Mouse (Mus musculus): Measurements from ENCODE around the gene Kptn.

Gene Kptn

DNA sequence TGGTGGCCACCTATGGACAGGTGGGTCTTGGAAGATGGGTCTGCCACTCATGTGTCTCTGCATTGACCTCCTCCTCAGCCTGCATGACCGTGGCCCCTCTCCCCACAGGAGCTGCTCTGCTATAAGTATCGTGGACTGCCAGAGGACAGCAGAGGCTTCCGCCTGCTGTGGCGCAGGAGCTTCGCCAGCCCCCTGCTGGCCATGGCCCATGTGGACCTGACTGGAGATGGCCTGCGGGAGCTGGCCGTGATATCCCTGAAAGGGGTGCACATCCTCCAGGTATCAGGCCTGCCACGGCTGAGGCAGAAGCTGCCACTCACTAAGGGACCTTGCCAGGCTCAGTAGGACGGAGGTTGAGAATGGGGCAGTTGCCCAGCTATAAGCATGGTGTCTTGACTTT is 6.1 kb downstream of the Kptn start:
- DNase-seq: no peak

- no peak for DNase-seq
Observed at GRCm38 (mm10) chr7:16128344-16128743, 8.6 kb downstream of the Kptn start.

- DNase-seq: no peak
Observed at GRCm38 (mm10) chr7:16128899-16129298, 9.2 kb downstream of the Kptn start.

DNA sequence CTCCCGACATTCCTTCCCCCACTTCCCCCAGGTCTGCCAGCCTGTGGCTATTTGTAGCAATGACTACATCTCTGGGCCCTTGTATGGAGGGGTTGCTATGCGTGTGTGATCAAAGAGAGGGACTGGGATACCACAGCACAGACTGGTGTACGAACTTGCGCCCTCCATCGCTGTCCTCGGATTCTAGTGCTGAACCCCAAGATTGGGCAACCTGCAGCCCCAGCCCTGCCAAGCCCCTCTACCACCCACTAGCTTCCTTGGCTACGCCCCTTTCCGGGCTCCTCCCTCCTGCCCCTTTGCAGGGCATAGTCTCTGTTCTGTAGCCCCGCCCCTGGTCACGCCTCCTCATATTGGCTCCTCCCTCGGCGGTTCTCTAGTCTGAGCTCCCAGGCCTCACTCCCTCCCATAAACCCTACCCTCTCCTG is 9.7 kb downstream of the Kptn start, which contains the start of gene Slc8a2:
Gene Slc8a2 (plus strand): TSS at position 406 of the 425 bp plus-strand sequence.
- peak; percentile 25 to 45 for DNase-seq

DNA sequence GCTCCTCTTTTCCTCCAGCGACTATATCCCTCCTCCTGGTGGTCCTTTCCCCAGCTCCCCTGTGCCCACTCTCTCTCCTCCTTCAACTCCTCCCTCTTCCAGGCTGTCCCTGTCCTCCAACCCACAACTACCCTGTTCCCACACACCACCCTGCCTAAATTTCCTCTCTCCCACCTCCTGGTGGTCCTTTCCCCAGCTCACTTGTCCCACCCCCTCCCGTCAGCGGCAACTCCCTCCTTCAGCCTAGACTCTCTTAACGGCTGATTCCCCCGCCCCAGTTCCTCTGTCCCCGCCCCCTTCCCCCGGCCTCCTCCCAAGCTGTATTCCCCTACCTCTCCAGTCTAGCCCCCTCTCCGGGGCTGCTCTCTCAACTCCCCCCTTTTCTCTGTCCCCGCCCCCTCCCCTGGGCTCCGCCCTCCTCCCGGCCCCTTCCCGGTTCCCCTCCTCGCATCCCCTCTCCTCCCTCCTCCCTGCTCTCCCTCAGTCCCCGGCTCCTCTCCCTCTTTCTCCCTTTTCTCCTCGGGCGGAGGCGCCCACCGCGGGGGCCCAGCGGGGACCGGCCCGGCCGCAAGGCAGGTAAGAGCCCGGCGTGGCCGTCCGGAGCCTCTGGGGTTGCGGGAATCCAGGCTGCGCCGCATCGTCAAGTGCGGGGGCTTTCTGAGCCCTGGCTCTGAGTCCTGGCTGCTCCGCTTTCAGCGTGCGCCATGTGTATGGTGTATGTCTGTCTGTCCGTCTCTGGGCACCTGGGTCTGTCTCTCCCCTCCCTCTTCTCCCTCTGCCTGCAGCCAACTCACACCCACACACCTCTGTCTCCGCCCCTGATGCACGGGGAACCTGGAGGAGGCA is 10.4 kb downstream of the Kptn start:
- DNase-seq: no peak

DNA sequence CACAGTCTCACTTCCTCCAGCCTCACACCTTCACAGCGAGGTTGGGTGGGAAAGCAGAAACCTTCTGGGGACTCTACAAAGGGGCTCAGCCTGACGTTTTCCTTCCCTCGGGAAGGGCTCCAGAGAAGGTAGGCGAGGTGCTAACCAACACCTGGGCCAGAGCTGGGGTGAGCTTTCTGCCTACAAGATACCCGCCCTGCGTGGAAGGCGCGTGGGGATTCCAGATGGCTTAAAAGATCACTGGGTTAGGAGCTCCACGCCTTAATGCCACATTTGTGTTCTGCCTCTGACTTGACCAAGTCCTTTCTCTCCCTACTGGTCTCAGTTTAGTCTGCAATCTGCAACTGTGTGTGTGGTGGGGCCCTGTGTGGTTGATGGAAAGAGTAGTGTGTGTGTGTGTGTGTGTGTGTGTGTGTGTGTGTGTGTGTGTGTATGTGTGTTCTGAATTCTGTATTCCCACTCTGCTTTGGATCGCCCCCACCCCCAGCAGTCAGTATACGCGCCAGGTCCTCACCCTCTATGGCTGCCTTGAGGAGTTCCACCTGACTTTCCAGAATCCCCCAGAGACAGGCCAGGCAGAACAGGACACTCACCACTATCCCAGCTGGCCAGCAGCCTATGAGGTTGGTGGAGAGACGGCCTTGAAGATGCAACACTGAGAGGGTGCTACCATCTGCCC is 11.4 kb downstream of the Kptn start:
- DNase-seq: no peak

DNA sequence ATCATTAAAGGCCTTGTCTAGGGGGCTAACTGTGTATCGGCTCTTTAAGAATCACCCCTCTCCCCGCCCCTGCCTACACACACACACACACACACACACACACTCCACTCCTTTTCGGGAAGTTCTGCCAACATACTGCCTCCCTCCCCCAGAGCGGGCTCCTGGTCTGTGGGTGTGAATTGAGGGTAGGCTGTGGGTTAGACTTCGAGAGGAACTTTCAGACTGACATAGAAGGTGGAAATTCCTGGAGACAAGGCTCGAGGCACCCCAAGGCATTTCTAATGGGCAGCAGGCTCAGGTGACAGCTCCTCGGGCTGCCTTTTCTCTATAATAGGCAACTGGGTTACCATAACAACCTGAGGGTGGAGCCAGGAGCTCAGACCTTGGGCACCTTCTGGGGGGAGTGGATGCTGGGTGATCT is 12.5 kb downstream of the Kptn start:
- DNase-seq: no peak

- DNase-seq: no peak
Observed at GRCm38 (mm10) chr7:16132926-16133325, 13.2 kb downstream of the Kptn start.

- DNase-seq: no peak
Observed at GRCm38 (mm10) chr7:16133691-16134090, 14.0 kb downstream of the Kptn start.

DNA sequence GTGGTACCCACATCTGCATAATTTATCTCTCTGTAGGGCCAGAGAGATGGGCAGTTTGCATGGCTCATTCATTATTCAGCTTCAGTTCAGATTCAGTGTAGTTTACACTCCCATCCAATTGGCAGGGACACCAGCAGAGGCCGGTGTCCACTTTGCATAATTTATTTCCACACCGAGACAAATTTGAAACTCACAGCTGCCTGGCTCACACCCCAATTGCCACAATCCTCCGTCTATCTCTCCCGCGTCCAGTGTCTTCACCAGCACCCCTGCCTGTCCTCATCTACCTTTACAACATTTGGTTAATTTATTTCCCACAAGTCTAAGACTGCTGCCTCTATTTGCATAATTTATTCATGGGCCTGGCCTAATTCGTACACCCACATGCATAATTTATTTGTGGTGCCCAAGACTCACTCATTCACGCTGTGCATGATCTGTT is 15.3 kb downstream of the Kptn start:
- DNase-seq: no peak

GRCm38 (mm10) chr7:16146489-16147410 is 27.1 kb downstream of the Kptn start:
- DNase-seq: no peak

GRCm38 (mm10) chr7:16147643-16148042 is 27.9 kb downstream of the Kptn start:
- DNase-seq: peak in 1 of 2 experiments; percentile 43

GRCm38 (mm10) chr7:16149241-16149640 is 29.5 kb downstream of the Kptn start:
- DNase-seq: no peak

DNA sequence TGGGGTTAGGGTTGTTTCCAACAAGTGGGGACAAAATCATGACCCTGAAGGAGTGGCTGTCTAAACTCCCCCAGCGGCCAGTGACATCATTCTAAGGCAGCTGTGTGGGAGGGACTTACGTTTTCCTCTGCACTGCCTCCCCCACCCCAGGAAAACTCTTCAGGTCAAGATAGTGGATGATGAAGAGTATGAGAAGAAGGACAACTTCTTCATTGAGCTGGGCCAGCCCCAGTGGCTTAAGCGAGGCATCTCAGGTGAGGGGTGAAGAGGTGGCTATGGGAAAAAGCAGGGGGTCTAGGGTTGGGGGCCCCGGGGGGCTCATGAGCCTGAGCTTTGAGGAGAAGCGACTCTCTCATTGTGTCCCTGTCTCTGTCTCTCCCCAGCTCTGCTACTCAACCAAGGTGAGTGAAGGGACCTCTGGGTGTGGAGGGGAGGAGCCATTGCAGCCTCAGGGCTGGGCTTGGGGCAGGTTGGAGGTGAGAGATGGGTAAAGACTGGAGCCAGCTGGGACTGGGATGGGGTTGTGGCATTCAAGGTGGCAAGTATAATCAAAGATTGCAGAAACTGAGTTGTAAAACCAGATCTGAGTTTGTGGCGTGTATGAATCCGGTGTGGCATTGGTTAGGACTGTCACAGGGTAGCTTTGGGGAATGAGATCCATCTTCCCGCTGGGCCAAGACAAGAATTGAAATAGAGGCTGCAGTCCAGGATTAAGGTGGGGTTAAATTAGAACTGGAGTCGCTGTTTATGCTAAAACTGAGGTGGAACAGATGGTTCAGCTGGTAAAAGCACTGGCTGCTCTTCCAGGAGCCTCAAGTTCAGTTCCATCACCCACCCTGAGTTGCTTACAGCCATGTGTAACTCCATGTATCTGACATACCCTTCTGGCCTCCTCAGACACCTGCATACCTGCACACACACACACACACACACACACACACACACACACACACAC is 30.8 kb downstream of the Kptn start:
- DNase-seq: no peak

DNA sequence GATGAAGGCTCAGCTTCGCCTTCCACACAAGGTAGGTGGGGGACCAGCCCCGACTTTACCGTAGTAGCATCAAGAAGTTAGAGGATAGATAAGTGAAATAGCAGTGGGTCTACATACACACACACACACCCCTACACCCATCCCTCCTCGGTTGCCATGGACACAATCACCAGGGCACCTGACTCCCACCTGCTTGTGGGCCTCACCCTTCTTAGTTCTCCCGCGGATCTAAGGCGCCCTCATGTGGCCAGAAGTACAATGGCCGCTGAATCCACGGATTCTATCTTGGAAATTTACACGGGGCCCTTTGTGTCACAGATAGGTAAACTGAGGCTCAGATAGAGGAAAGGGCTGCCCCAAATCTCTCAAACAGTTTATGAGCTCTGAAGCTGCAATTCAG is 33.8 kb downstream of the Kptn start:
- peak in 1 of 2 experiments; percentile 46 for DNase-seq

DNA sequence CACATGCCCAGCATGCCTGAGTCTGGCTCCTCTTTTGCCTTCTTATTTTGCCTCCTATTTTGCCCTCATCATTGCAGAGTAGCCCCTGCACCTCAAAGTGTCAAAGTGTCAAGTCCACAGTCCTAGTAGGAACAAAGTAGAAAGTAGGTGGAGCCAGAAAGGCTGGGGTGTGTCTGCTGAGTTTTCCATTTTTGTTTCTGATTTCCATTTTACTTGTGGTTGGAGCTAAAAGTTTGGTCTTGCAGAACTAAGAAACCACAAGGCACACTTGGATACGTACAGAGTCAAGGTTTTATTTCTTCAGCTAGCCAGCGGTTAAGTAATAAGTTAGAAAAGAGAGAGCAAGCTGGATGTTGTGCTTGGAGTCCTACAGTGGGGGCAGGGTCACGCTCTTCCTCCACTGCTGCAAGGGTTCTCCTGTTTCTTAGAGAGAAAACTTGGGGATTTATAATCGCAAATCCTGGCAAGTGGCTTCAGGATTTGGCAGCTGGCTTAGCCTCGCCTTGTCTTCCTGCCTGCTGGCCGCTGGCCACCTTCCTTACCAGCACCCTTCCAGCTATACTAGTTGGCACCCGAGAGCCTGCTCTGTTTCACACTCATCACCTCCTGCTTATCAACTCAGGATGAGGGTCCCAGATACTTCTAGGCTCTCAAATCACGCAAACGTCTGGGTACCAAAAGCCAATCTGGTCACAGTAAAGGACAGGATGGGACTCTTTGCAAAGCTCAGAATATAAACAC is 35.6 kb downstream of the Kptn start:
- no peak for DNase-seq

DNA sequence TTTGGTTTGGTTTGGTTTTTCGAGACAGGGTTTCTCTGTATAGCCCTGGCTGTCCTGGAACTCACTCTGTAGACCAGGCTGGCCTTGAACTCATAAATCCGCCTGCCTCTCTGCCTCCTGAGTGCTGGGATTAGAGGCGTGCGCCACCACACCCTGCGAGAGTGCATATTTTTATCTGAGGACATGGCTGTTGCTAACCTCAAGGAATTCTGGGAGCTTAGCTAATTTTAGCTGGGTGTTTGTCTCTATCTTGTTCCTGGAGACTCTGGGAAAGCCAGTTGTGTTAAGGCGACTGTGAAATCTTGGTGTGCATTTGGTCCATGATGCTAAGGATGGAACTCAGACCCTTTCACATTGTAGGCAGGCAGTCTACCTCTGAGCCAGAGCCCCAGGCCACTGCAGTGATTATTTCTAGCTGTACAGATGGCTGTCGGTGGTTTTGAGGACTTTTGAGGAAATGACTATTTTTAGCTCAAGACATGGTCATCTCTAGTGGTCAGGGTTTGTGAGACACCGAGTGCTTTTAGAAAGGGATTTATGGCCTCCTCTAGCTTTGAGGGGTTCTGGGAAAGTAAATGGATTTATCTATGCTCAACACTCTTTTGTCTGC is 36.5 kb downstream of the Kptn start:
- DNase-seq: no peak

DNA sequence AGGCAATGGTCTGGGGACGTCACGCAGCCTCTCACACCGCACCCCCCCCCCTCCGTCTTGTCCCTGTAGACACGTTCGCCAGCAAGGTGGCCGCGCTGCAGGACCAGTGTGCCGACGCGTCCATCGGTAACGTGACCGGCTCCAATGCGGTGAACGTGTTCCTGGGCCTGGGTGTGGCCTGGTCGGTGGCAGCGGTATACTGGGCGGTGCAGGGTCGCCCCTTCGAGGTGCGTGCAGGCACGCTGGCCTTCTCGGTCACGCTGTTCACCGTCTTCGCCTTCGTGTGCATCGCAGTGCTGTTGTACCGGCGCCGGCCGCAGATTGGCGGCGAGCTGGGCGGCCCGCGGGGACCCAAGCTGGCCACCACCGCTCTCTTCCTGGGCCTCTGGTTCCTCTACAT is 39.0 kb downstream of the Kptn start:
- no peak for DNase-seq

DNA sequence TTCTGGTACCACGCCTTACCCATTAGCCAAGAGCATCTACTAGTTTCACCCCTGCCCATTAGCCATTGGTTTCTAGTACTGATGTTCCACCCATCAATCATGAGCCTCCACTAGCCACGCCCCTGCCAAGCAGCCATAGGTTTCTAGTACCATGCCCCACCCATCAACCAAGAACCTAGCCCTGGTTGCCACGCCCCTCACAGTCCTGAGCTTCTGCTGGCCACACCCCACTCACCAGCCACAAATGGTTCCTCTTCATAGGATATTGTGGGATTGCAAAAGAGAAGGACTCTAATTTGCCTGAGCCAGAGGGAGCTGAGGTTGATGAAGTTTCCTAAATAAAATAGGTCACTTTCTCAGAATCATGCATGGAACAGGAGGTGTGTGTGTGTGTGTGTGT is 41.0 kb downstream of the Kptn start:
- DNase-seq: no peak

DNA sequence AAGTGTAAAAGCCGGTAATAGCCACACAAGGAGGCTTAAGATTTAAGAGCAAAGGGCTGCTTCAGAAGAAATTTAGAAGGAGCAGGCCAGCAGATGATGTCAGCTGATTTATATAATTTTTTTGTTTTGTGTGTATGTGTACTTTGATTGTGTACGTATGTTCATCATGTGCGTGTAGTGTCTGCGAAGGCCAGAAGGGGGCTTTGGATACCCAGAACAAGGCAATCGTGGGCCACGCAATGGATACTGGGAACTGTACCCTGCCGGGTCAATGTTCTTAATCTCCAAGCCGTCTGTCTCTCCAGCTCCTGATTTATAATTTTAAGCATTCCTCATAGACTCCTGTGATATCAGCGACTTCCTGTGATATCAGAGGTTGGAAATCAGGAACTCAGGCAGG is 41.6 kb downstream of the Kptn start:
- DNase-seq: no peak

DNA sequence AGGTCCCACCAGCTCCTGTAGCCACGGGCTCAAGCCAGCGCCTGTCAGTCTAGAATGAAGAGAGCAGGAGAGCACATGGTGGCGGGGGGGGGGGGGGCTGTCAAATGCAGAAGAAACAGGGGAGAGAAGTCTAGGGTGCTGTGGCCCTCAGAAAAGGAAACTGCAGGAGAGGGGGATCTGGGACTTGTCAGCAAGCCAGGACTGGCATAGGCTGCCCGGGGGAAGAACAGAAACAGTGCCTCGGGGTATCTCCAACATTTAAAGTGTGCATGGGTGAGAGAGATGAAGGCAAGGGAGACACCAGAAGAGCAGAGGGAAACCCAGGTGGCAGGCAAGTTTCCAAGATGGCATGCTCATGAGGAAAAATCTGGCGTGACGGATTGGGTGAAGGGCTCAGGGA is 42.3 kb downstream of the Kptn start:
- DNase-seq: no peak
